ENCODE assay signal across 23 mouse cellular contexts in genomic region chr5:58025123-58025522, GRCm38 (mm10).
DNase-seq lines count a peak whose midpoint lies in the region; ATAC-seq and TF ChIP-seq lines count a peak whose summit lies in the region.
"Had no signal": no experiment of that assay in that cellular context is flagged by ENCODE, and none has a peak within 500 bp of the region (broad histone marks: within the 10 kb centered on the region; RNA-seq: fewer than 3 reads in every experiment).

No protein-coding gene starts in this region.

- no peak for TF ChIP-seq EP300 in lung, postnatal 0 days (IDR thresholded peaks at IDR 0.05)

- no peak overlapping the region for H3K27ac ChIP-seq in forebrain, embryonic 16.5 days (ENCODE audit: low read length)
- H3K27ac ChIP-seq in forebrain, embryonic 11.5 days (ENCODE audit: low read depth, low read length), result no peak overlapping the region
- peak overlapping the region; percentile 32; the same call in 1 of the 2 replicates for H3K27ac ChIP-seq in lung, embryonic 14.5 days (ENCODE audit: low read depth)
- H3K27ac ChIP-seq in lung, postnatal 0 days (ENCODE audit: low read length), result no peak overlapping the region
- H3K27ac ChIP-seq: embryonic facial prominence, embryonic 10.5 days; embryonic facial prominence, embryonic 13.5 days; gastrocnemius, adult 2 months; hindbrain, embryonic 12.5 days; hindbrain, embryonic 15.5 days had no signal

- H3K27me3 ChIP-seq in forebrain, embryonic 16.5 days (replicated peaks; ENCODE audit: control insufficient read depth, insufficient read depth, low read length), result no peaks in the 10 kb centered on the region
- H3K27me3 ChIP-seq in forebrain, embryonic 11.5 days (ENCODE audit: control insufficient read depth, insufficient read depth, low read length), result no peaks in the 10 kb centered on the region
- H3K27me3 ChIP-seq in lung, embryonic 14.5 days (ENCODE audit: insufficient read depth, low read length), result no peaks in the 10 kb centered on the region
- no peaks in the 10 kb centered on the region for H3K27me3 ChIP-seq in lung, postnatal 0 days (replicated peaks; ENCODE audit: insufficient read depth, low read length)
- H3K27me3 ChIP-seq: CH12.LX; embryonic facial prominence, embryonic 13.5 days; hindbrain, embryonic 12.5 days; hindbrain, embryonic 15.5 days had no signal

- TF ChIP-seq CTCF in lung, embryonic 14.5 days (IDR thresholded peaks at IDR 0.05; ENCODE audit: low read depth), result no peak
- no peak for TF ChIP-seq CTCF in lung, adult 2 months (IDR thresholded peaks at IDR 0.05; ENCODE audit: insufficient read depth, low read length)
- no peak for TF ChIP-seq CTCF in lung, postnatal 0 days (IDR thresholded peaks at IDR 0.05)

- no peak for TF ChIP-seq POLR2A in lung, adult 2 months (IDR thresholded peaks at IDR 0.05; ENCODE audit: borderline replicate concordance, extremely low read depth, low read depth, low read length)

- no peak overlapping the region for H3K4me3 ChIP-seq in forebrain, embryonic 16.5 days (replicated peaks; ENCODE audit: low read length)
- no peak overlapping the region for H3K4me3 ChIP-seq in forebrain, embryonic 11.5 days (ENCODE audit: low read depth, low read length)
- no peak overlapping the region for H3K4me3 ChIP-seq in lung, embryonic 14.5 days (ENCODE audit: low read depth, low read length)
- no peak overlapping the region for H3K4me3 ChIP-seq in lung, adult 2 months (replicated peaks; ENCODE audit: extremely low read depth, low read depth, low read length)
- H3K4me3 ChIP-seq in lung, postnatal 0 days (ENCODE audit: low read depth, low read length), result no peak overlapping the region
- H3K4me3 ChIP-seq: embryonic facial prominence, embryonic 10.5 days; embryonic facial prominence, embryonic 13.5 days; erythroblast, embryonic 14.5 days; gastrocnemius, adult 2 months; hindbrain, embryonic 12.5 days; hindbrain, embryonic 15.5 days had no signal

- WGBS in forebrain, embryonic 16.5 days, result 63% methylated on average over 7 of the region's 7 CpGs
- 83% methylated on average over 7 of the region's 7 CpGs for WGBS in forebrain, embryonic 11.5 days
- WGBS in lung, embryonic 14.5 days, result 51% methylated on average over 7 of the region's 7 CpGs
- WGBS in lung, adult 2 months, result 59% methylated on average over 7 of the region's 7 CpGs
- WGBS in lung, postnatal 0 days, result 62% methylated on average over 7 of the region's 7 CpGs

- no peak overlapping the region for H3K4me2 ChIP-seq in forebrain, embryonic 16.5 days (ENCODE audit: low read length)
- H3K4me2 ChIP-seq in forebrain, embryonic 11.5 days (ENCODE audit: low read depth, low read length, severe bottlenecking), result no peak overlapping the region
- peak overlapping the region; percentile 4; the same call in 1 of the 2 replicates for H3K4me2 ChIP-seq in lung, embryonic 14.5 days
- no peak overlapping the region; the same call in 1 of the 2 replicates for H3K4me2 ChIP-seq in lung, postnatal 0 days (replicated peaks; ENCODE audit: low read depth, low read length)
- H3K4me2 ChIP-seq: embryonic facial prominence, embryonic 13.5 days; heart, embryonic 11.5 days; hindbrain, embryonic 12.5 days; hindbrain, embryonic 15.5 days had no signal

- no peaks in the 10 kb centered on the region for H3K4me1 ChIP-seq in forebrain, embryonic 16.5 days (replicated peaks; ENCODE audit: control insufficient read depth, insufficient read depth, low read length)
- H3K4me1 ChIP-seq in forebrain, embryonic 11.5 days (replicated peaks; ENCODE audit: control insufficient read depth, insufficient read depth, low read length), result no peaks in the 10 kb centered on the region
- 0 out of 2 replicates have a peak, but pooled peaks cover 4% of the 10 kb centered on the region for H3K4me1 ChIP-seq in lung, embryonic 14.5 days (ENCODE audit: insufficient read depth)
- H3K4me1 ChIP-seq in lung, adult 2 months (ENCODE audit: control insufficient read depth, insufficient read depth, low read length), result no peaks in the 10 kb centered on the region
- no peaks in the 10 kb centered on the region for H3K4me1 ChIP-seq in lung, postnatal 0 days (ENCODE audit: insufficient read depth, low read depth, low read length)
- H3K4me1 ChIP-seq: embryonic facial prominence, embryonic 10.5 days; embryonic facial prominence, embryonic 13.5 days; hindbrain, embryonic 12.5 days; hindbrain, embryonic 15.5 days had no signal

- ATAC-seq in forebrain, embryonic 16.5 days, result peak; percentile 31; the same call in 1 of the 2 replicates
- ATAC-seq in forebrain, embryonic 11.5 days (replicated peaks; ENCODE audit: low FRiP score), result no peak
- no peak for ATAC-seq in lung, embryonic 14.5 days (ENCODE audit: insufficient read depth)
- no peak for ATAC-seq in lung, postnatal 0 days

- DNase-seq in forebrain, embryonic 11.5 days (ENCODE audit: low spot score), result no peak
- DNase-seq in lung, embryonic 14.5 days, result peak; percentile 21
- DNase-seq in lung, adult 2 months, result no peak
- peak; percentile 6 for DNase-seq in lung, postnatal 0 days (ENCODE audit: low spot score)
- no peak for DNase-seq in lung, postnatal 14 days
- peak; percentile 34 for DNase-seq in brain, embryonic 18.5 days (ENCODE audit: low read depth, low spot score)
- DNase-seq: adrenal gland, adult 2 months; adrenal gland, postnatal 14 days; B cell, adult 2 months; cerebellum, adult 11-12 months; cerebellum, adult 8-10 months; cerebellum, postnatal 36 days; gastrocnemius, adult 2 months; gastrocnemius, postnatal 14 days had no signal

- H3K9ac ChIP-seq in forebrain, embryonic 16.5 days (replicated peaks; ENCODE audit: low read depth, low read length), result no peak overlapping the region
- H3K9ac ChIP-seq in forebrain, embryonic 11.5 days (ENCODE audit: low read length), result no peak overlapping the region
- no peak overlapping the region for H3K9ac ChIP-seq in lung, embryonic 14.5 days
- H3K9ac ChIP-seq in lung, postnatal 0 days (replicated peaks; ENCODE audit: low read depth), result no peak overlapping the region
- H3K9ac ChIP-seq: embryonic facial prominence, embryonic 13.5 days; hindbrain, embryonic 12.5 days; hindbrain, embryonic 15.5 days had no signal

- no peaks in the 10 kb centered on the region for H3K9me3 ChIP-seq in forebrain, embryonic 16.5 days (ENCODE audit: control insufficient read depth, low read length)
- no peaks in the 10 kb centered on the region for H3K9me3 ChIP-seq in forebrain, embryonic 11.5 days (ENCODE audit: control insufficient read depth, low read length)
- H3K9me3 ChIP-seq in lung, embryonic 14.5 days (ENCODE audit: low read depth, low read length), result no peaks in the 10 kb centered on the region
- H3K9me3 ChIP-seq in lung, postnatal 0 days (ENCODE audit: low read length), result no peaks in the 10 kb centered on the region
- H3K9me3 ChIP-seq: embryonic facial prominence, embryonic 10.5 days; embryonic facial prominence, embryonic 13.5 days; G1E; hindbrain, embryonic 12.5 days; hindbrain, embryonic 15.5 days had no signal

- H3K36me3 ChIP-seq in forebrain, embryonic 16.5 days (ENCODE audit: control insufficient read depth, insufficient read depth), result no peaks in the 10 kb centered on the region
- H3K36me3 ChIP-seq in forebrain, embryonic 11.5 days (ENCODE audit: control insufficient read depth, insufficient read depth, low read length), result no peaks in the 10 kb centered on the region
- H3K36me3 ChIP-seq in lung, embryonic 14.5 days (ENCODE audit: insufficient read depth), result no peaks in the 10 kb centered on the region
- H3K36me3 ChIP-seq in lung, postnatal 0 days (ENCODE audit: insufficient read depth, low read length), result no peaks in the 10 kb centered on the region
- H3K36me3 ChIP-seq: embryonic facial prominence, embryonic 10.5 days; embryonic facial prominence, embryonic 13.5 days; G1E; hindbrain, embryonic 12.5 days; hindbrain, embryonic 15.5 days had no signal

Comparison
In these comparisons a context has a peak if more than half of its experiments do, and no peak if none do; other contexts are left out.
1. DNase-seq: peak in lung, embryonic 14.5 days (single experiment), lung, postnatal 0 days (single experiment) and brain, embryonic 18.5 days (single experiment); none in forebrain, embryonic 11.5 days (single experiment), lung, adult 2 months (single experiment) and lung, postnatal 14 days (single experiment).